Mouse (Mus musculus): ENCODE measurements around the gene Adra2a.

Gene Adra2a

DNA sequence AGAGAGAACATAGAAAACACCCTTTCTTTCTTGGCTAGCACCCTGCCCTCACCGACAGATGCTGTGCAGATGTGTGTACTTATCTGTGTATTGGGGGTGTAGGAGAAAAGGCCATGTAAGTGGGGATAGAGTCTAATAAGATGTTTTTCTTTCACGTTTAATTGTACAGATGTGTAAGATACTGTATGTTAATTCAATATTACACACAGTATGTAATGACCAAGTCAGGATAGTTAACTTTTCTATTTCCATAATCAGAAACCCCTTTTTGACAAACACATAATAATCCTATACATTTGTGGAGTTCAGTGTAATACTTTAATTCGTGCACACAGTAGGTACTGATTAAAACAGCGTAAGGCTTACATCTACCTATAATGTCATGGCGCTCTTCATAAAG is at the start of gene Adra2a:
TSS of gene Adra2a (plus strand) at position 301 of the 400 bp plus-strand sequence.
- DNase-seq (ENCODE audit: low spot score): no peak

DNA sequence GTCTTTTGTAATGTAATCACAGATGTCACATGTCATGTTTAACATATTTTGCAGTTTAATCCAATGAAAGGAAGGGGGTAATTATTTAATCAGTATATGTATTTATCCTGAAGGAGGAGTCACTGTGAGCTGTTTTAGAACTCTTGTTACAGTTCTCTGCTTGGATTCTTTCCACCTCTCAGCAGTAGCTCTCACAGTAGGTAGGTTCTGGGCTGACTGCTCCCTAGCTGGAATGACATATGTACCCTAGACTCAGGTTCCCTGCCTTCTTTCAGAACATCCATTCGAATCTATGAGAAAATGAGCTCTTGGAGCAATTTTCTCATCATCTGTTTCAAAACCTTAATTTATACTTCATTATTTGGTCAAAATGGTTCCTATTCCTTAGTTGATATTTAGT is 49.7 kb upstream of the Adra2a start:
- DNase-seq (ENCODE audit: low spot score): no peak

DNA sequence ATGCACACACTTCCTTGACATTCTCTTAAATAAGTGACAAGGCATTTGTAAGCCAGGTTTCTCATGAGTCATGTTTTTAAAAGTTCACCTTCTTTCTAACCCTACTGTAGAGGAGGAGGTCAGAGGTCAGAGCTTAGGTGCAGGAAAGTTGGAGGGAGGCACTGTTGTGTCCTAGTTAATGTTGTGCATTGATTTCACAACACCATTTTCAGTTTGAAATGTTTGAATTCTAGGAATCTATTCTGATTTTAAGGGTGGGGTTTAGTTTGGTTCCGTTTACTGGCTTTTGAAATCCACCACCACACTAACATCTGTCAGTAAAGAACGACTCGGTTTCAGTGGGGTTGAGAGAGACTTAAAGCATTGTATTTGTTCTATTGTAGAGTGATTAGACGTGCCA is 33.0 kb upstream of the Adra2a start:
- DNase-seq (ENCODE audit: low spot score): no peak

DNA sequence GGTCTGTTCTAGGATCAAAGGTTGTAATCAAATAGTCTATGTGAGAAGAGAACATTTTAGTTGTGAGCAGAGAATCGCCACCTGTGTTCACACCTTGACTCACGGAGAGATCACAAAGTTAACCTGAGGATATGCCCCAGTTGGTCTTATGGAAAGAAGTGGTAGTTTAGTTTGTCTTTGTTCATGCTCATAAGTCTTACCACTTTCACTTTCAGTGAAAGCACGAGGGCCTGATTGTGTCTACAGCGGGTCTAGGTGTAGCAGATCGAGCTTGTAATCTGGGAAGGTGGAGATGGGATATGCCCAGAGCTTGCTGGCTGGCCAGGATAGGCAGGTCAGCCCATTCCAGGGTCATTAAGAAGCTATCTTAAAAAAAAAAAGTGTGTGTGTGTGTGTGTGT is 29.0 kb upstream of the Adra2a start:
- no peak for DNase-seq (ENCODE audit: low spot score)

DNA sequence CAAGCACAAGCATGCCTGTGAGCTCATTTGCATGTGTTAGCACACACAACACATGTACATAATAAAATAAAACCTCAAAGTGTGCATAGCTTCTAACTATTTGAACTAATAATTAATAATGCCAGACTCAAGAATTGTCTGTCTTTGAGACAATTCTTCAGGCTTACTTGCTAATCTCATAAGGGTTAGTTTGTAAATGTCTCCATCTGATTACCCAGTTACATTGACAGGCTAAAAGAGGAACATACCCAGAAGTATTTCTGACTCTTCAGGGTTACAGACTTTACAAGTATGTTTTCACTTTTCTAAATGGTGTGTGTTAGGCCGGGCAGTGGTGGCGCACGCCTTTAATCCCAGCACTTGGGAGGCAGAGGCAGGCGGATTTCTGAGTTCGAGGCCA is 28.4 kb upstream of the Adra2a start:
- no peak for DNase-seq (ENCODE audit: low spot score)

DNA sequence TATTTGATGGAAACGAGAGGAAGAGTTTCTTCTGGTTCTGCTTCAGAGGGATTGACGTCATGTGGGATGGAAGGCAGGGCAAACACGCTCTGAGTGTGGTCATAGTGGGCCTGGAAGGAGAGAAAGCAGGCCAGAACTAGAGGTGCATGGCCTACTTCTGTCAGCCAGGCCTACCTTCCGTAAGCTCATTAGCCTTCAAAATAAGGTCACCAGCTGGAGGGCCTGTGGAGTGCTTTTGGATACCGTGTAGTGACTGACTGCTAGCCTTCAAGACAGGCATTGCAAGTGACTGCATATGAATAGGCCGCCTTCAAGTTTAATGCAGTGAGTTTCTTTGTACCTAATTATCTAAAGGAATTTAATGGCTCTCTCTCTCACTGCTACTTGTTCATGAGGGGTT is 8.9 kb upstream of the Adra2a start:
- no peak for DNase-seq (ENCODE audit: low spot score)

DNA sequence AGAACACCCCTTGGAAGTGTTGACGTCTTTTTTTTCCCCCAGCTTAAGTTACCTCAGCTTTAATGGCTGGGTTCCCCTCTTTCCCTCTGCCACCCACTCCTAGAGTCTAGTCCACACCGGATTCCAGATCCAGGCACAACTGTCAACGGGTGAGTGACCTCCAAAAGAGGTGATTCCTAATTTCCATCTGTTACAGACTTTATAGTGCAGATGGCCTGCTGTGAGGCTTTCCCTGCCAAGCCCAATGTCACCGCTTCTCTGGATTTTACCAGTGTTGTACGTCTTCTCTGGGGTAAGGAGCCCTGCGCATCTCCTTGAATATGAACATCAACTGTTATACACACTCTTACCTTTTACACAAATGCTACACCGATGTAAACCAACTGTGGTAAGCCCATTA is 4.5 kb upstream of the Adra2a start:
- DNase-seq (ENCODE audit: low spot score): no peak

DNA sequence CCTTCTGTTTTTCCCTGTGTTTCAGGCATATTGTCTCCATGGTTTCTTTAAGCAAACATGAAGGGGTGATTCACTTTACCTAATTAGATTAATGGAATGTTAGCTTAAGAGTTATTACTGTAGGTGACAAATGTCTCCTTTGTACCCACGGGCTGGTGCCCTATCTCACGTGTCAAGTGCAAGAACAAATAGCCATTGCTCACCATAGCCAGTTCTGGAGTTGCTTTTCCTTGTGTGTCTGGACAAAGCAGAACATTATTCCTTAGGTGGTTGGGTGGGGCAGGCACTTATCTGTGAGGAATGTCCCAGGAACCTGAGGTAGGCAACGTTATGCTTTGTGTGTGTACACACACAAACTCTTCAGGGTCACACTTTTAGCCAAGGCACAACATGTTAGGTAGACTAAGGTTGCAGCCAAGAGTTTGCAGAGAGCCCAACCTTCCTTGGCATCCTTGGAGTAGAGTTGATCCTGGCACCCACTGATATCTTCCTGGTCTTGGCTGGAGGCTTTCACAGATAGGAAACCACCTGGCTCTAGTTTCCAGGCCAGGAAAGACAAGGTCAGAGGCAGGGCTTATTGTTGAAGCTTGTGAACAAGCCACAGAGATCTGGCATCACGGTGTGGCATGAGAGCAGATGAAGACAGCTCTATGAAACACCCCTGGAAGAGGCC is 3.5 kb upstream of the Adra2a start:
- DNase-seq (ENCODE audit: low spot score): no peak

DNA sequence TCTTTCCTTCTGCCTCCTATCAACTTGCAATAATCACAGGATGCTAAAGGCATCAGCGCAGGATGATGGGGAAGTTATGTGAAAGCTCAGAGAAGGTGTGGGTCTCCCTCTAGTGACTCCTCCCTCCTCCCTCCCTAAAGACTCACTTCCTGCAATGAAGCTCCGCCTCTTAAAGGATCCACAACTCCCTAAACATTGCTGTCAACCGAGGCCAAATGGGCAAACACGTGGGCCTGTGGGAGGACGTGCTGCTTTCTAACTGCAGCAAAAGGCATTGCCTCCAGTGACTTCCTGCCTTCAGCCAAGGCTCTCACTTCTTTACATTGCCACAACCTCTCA is 3.0 kb upstream of the Adra2a start:
- no peak for DNase-seq (ENCODE audit: low spot score)

DNA sequence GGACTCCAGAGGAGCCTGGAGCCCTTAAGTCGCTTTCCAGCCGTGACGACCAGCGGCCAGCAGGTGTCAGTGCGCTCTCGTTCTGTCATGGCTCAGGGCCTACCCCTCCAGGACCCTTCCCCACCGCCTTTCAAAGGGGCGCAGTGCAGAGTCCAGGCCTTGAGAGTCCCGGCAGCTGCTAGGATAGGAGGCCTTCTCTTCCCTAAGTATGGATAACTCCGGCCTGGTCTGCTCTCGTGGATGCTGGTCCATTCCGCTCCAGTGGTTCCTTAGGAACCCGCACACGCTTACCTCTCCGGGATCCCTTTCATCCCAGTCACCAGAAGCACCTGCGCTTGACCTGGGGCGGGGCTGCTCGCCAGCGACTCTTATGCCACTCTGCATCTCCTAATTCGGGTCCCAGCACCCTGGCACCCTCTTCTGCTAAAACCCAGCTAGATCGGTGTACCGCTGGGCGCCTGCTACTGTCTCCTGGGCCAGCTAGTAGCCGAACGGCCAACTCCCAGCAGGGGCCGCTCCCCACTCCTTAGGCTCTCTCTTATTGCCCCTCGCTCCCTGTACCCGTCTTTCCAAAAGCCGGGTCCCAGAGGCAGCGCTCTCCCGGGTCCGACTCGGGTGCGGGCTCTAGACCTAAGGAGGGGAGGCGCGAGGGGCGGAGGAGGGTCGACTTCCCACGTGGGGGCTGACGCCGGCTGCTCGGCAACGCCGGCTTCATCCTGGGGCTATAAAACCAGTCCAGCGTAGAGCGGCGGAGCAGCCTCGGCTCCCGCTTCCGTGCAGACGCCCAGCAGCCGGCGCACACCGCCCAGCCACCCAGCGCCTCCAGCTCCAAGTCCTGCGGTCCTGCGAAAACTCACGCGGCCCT is 788 bp downstream of the Adra2a start:
- DNase-seq (ENCODE audit: low spot score): no peak

DNA sequence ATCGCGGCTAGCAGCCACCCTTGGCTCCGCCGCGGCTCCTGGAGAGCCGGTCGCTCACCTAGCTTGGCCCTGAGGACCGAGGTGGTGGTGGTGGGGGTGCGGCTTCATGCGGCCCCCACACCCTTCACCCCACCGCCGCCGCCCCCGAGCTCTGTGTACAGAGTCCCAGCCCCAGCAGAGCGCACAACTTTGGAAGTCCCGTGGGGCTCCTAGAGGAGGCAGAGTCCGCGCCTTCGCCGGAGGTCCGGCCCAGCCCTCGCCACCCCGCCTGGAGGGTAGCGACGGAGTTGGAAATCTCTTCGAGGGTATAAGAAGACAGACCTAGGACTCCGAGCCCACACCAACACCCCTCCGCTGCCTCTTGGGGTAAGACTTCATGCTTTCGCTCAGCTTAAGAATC is 1.5 kb downstream of the Adra2a start:
- no peak for DNase-seq (ENCODE audit: low spot score)

DNA sequence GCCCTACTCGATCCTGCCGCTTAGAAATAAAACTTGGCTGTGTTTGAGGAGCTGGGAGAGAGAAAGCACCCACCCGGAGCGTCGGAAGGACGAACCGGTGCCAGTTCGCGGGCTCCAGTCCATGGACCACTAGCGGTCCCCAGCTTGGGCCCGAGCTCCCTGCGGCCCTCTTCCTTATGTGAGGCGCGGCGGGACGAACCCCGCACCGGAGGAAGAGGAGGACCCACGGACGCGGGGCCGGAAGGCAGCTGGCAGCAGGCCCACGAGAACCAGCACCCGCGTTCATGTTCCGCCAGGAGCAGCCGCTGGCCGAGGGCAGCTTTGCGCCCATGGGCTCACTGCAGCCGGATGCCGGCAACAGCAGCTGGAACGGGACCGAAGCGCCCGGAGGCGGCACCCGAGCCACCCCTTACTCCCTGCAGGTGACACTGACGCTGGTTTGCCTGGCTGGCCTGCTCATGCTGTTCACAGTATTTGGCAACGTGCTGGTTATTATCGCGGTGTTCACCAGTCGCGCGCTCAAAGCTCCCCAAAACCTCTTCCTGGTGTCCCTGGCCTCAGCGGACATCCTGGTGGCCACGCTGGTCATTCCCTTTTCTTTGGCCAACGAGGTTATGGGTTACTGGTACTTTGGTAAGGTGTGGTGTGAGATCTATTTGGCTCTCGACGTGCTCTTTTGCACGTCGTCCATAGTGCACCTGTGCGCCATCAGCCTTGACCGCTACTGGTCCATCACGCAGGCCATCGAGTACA is 2.2 kb downstream of the Adra2a start:
- no peak for DNase-seq (ENCODE audit: low spot score)

DNA sequence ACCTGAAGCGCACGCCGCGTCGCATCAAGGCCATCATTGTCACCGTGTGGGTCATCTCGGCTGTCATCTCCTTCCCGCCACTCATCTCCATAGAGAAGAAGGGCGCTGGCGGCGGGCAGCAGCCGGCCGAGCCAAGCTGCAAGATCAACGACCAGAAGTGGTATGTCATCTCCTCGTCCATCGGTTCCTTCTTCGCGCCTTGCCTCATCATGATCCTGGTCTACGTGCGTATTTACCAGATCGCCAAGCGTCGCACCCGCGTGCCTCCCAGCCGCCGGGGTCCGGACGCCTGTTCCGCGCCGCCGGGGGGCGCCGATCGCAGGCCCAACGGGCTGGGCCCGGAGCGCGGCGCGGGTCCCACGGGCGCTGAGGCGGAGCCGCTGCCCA is 2.7 kb downstream of the Adra2a start:
- DNase-seq (ENCODE audit: low spot score): no peak

DNA sequence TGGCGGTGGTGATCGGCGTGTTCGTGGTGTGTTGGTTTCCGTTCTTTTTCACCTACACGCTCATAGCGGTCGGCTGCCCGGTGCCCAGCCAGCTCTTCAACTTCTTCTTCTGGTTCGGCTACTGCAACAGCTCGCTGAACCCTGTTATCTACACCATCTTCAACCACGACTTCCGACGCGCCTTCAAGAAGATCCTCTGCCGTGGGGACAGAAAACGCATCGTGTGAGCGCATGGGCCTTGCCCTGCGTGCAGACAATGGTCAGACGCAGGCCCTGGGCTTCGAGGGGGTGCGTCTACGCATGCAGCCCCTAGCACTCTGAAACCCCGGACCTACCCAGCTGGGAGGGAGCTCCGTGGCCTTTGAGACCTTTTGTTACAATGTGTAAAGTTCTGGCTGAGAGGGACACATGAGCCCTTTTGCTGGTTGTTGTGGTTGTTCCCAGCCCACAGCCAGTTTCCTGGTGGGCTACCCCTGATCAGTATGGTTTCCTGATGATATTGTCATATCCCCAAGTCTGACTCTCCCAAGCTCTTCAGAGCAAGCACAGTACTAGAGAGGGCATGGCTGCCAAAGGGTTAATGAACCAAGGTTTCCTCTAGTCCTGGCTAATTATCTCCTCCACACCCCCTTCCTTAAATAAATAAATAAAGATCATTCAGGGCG is 3.6 kb downstream of the Adra2a start:
- DNase-seq (ENCODE audit: low spot score): no peak

DNA sequence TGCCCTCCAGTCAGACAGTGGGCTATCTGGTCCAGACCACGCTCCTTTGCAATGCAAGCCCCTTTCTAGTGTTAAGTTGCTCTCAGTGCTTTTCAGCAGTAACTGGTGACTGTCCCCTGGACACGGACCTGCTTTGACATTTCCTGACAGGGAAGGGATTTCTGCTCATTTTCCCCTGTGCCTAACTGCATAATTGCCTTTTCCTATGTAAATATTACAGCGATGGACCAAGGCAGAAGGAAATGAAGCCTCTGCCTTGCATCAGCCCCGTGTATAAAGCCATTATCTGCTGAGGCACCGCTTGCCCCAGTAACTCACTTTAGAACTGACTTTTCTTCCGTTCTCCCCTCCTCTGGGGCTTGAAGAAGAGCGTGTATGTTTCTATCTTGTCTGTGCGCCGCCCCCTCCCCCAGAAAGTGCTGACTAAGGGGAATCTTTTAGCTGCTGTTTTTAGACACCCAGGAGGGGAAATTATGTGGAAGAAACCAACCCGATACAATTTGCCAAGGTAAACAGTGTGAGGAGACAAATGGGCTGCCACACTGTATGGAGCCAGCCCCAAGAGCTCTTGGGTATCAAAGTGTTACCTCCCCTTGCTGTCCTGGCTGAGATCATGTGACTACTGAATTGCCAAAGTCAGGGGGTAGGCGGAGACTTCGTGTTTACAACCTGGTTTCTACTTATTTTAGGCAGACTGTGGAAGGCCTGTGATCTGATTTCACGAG is 4.4 kb downstream of the Adra2a start:
- no peak for DNase-seq (ENCODE audit: low spot score)

DNA sequence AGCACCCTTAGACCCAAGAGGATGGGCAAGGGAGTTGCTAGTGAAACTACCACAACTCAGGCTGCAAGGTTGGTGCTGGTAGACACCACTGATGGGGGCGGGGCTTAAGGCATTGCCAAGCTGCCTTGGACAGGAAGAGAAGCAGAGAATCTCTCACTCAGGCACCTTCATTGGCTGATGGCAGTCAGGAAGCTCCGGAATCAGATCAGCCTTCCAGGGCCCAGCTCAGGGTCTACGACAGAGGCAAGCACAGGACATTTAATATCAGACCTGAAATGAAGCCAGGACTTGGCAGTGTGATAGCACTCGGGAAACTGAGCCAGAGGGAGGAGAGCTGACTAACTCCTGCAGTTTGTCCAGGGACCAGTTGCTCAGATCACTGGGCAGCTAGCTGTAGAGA is 7.7 kb downstream of the Adra2a start:
- no peak for DNase-seq (ENCODE audit: low spot score)

DNA sequence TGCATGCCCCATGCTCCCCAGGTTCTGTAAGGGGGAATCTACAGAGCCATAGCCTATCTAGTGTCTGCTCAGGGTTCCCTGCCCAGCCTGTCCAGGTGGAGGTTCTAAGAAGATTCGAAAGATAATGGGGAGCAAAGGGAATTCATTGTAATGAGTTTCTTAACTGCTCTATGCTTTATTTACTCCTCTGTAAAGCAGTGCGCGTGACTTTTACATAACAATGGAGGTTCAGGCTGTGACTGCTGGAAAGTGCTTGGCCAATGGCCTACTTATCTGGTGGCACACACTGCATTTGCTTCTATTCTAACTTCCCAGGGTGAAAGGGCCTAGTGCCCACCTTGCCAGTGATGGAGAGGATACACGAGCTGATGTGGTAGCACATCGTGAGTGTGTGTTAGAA is 11.9 kb downstream of the Adra2a start:
- DNase-seq (ENCODE audit: low spot score): no peak

DNA sequence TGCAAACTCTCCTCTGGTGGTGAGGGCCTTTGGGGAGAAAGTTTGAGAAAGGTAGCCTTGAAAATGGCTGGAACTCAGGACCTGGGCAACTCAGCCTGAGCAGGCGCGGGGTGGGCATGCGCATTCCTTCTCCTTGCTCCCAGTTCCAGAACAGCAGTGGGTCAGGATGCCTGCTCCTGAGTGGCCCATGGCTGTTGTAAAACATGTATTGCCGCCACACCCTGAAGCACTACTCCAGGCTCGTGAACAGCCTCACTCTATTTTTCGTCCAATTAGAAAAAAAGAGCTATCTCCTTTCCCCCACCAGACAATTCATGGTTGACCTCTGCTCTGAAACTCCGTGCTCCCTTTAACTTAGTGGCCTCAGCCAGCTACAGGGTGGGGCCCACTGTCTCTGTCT is 24.5 kb downstream of the Adra2a start:
- no peak for DNase-seq (ENCODE audit: low spot score)

DNA sequence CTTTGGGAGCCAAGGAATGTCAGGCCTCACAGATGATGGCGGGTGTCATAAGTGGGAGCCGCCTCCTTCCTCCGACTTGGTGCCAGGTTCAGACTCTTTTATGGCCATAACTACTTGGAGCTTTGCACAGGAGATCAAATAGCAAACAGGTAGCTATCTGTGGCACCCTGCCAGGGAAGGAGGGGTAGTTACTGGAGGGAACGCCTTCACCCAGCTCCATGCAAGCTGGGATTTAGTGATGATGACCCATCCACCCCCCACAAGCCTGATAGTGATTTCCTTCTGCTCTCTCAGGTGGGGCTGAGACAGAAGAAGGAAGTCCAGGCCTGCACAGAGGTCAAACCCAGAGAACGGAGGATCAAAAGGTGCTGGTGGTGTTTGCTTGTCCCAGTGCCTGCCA is 26.6 kb downstream of the Adra2a start:
- DNase-seq (ENCODE audit: low spot score): no peak

DNA sequence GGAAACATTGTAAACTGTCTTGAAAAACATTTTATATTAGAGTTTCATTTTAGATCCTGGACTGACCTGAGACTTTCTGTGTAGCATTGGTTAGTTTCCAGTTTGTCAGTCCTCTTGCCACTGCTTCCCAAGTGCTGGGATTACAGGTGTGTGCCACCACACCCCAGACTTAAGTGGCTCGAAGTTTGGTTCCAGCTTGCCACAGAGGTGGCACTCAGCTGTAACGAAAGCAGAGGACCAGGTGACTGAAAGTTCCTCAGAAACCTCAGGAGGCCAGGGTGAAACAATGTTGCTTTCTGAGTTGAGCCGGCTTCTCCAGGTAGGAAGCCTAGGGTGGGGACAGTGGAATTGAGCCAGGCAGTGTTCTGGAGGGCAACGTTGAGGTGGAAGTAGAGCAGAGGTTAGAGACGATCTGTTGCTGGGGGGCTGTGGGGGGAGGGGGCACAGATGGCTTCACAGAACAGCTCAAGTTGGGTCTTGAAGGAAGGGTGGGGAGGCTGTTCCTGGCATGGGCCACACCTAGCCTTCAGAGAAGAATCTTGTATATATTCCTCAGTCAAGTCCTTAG is 28.4 kb downstream of the Adra2a start:
- DNase-seq (ENCODE audit: low spot score): no peak
